Mouse (Mus musculus) left cerebral cortex, postnatal 14 days (tissue): ENCODE measurements at regions not wholly inside any gene's neighbourhood (a gene's known extent, or its start where the extent isn't known, plus 50 kb on each side); places are given as distances from the start of the nearest gene placed in this dataset.

Experiments
- DNase-seq, 2 experiments: peaks; one replicate each; pipeline ENCODE4 v3.0.0; 2021 to 2022; ENCODE audit warnings: low spot score in 2 of 2, mixed read lengths in 1 of 2
- intact Hi-C: fragments of 180-260 bp; cut with DNase I; formaldehyde crosslinking; loops from one replicate; pipeline ENCODE4 v1.15.1; 2025

DNA sequence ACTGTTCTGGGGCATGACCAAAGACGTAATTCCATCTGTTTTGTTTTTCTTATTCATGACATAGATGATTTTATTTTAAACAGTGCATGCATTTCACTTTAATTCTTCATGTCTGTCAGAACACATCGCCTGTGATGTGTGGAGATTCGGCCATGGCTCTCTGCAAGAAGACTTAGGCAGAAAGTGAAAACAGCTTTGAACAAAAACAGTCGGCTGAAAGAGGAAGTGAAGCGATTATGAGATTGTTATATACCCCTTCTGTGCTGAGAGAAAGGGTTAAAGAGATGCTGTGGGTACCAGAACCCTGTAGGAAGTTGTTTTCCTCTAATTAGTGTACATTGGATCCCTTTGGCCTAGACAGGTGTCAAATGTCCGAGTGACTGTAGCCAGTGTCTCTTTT lies 287.1 kb downstream of the Epha4 start:
- intact Hi-C loops = no loop called here
- DNase-seq = no peak

DNA sequence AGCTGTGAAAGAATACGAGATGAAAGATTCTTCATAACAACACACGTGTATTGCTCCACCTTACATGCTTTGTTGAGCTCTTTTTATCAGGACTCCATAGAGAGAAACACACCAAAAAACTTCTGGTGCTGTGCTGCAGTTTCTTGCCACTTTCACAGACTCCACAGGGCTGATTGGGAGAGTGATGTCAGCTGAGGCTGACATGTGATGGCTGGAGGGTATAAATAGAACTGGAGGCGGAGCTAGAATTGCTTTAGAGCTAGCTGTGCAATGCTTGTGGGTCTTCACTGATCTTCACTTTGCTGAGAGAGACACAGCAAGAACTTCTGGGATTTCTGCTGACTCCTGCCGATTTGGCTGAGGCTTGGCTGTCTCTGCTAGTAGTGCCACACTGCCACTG lies 285.3 kb downstream of the Epha4 start:
- DNase-seq = no peak
- intact Hi-C loops = no loop called here

DNA sequence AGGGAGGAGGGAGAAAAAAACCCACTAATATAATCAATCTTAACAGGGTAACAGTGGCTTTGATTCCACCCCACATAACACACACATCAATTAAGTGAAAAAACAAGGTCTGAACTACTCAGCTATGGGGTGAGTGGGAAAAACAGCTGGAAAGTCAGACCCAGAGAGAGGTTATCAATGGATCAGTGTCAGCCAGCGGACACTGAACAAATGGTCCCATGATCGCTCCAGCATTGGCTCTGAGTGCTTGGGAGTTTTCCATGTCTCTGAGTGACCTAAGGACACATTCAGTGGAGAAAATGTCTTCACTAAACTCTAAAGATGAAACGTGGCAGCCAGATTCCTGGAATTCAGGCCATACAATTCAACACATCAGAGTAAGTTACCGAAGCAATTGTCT lies 281.9 kb downstream of the Epha4 start:
- DNase-seq = no peak
- intact Hi-C loops = no loop called here

DNA sequence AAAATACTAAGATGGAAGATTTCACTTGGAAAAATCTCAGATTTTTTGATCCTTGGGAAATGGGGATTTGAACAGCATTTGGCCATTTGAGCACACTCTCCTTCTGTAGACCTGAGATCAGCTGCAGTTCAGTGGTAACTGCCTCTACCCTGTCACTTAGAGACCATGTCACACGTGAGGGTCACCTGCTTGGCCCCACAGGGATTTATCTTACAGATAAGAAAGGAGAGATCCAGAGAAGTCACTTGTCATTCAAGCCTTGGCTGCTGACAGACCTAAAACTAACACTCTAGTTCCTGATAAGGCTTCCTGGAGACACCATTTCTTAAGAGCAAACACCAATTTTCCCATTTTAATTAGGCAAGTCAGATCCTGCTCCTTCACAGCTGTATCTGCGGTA lies 270.2 kb downstream of the Epha4 start:
- no peak for DNase-seq
- intact Hi-C loops = no loop called here

DNA sequence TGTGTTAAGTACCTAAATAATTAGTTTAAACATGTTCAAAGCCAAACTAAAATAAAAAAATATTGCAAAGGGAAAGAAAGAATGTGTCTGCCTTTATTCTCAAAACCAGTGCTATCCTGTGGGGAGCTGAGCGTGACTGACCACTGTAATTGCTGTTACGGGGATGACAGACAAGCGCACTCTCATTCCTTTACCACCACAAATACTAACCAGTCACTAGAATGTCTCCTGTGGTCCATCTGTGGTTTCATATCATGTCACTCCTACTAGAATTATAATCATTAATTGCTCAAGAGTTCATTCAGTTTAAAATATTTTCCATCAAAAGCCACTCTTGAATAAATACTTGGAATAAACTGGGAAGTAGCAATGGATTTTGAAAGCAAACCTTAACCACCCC lies 268.8 kb downstream of the Epha4 start:
- DNase-seq = no peak

GRCm38 (mm10) chr1:77254276-77254675 lies 260.6 kb downstream of the Epha4 start:
- intact Hi-C loops = no loop called here
- no peak for DNase-seq

More for the DNA sequence above, 268.8 kb downstream of the Epha4 start:
- intact Hi-C loops = no loop called here

- no peak for DNase-seq
- intact Hi-C loops = no loop called here
These were observed 258.6 kb downstream of the Epha4 start for GRCm38 (mm10) chr1:77256115-77256842.

GRCm38 (mm10) chr1:77258730-77259310 lies 256.1 kb downstream of the Epha4 start:
- intact Hi-C loops = no loop called here
- no peak for DNase-seq

DNA sequence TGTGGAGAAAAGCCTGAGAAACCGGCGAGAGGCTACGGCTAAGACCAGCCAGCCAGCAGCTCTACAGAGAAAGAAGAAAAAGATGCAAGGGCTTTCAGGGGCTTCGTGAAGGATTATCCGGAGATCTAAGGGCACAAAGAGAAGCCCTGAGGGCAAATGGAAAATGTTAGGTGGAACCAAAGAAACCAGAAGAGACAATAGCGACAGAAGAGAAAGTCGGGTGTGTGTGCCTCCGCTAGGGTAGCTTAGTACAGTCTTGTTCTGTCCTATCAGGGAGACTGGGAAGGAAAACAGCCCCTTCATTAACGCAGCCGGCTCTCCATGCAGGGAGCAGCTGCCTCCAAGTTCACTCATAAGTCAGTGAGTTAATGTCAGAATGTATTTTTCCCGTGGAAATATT lies 255.1 kb downstream of the Epha4 start:
- intact Hi-C loops = no loop called here
- DNase-seq = no peak

DNA sequence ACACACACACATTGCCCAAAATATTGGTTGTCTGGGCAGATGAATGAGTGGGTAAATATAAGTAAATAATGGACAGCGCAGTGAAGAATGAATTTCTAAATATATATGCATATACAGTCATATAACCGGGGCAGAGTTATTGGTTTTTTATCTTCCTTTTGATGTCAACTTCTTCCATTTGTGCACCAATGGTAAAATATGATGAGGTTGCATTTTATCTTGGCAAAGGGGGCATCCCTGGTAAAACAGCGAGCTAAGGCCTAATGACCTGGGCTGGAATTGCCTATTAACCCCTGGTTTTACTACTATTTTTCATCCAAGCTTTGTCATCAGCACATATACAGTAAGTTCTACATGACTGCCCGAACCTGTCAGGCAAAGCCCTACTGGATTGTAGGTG lies 253.2 kb downstream of the Epha4 start:
- DNase-seq = no peak
- intact Hi-C loops = no loop called here

- no peak for DNase-seq
- intact Hi-C loops = no loop called here
These were observed 249.2 kb downstream of the Epha4 start for GRCm38 (mm10) chr1:77265677-77266076.

DNA sequence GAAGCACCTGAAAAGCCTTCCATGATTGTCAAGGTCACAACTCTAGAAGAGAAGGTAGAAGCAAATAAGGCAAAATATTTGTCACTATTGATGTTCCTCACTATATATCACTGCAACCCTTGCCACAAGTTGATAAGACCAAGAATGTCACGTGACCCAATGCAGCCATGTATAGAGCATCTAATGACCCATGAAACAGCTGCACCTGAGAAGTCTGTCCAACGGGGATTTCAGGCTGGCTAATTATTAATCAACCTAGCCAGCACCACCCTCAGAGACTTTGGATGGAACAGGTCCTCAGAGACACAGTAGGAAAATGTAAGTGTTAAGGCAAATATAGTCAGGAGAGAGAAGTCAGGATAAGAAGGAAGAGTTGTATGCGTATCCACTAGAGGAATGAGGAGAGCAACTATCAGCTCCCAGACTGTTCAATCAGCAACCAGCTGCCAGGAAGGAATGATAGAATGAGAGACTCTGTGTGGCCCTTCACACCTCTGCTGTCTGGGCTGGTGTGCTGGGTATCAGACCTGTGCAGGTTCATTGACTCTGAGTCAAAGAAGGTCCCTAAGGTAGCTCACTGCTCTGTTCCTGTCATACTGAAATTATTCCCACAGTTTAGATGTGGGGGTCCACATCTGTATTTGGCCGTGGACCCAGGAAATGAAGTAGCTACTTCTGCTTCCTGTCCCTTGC lies 247.4 kb downstream of the Epha4 start:
- DNase-seq = no peak
- intact Hi-C loops = no loop called here

DNA sequence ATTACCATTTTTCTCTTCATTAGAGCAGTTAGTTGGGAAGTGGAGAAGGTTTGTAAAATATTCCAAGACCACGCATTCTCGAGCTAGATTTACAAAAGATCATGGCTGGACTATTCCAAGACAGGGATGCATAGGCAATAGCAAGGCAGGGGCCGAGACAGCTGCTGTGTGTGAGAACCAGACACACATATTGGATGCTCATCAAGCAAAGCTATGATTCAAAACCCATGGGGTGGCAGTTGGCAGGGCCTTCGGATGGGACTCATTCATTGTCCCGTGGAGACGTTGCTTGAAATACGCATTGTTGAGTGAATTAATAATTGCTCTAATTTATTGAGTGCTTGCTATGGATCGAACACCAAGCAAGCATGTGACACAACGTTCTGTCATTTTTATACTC lies 239.6 kb downstream of the Epha4 start:
- no peak for DNase-seq
- intact Hi-C loops = no loop called here

DNA sequence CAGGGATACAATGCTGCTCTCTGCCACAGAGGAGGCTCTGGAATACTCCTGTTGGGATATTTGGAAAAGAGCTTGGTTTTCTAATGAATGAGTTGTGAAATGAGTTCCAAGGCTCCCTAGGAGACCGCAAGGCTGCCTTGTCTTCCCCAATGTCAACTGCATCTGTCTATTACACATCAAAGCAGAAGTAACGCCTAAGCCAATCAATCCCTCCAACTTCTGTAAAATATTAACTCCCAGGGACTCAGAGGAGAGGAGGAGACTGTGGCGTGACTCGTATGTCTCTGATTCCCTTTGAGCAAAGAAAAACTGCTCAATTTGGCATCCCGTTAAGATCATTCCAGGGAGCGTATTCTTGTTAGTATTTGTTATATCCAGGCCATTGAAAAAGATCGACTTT lies 235.3 kb downstream of the Epha4 start:
- intact Hi-C loops = no loop called here

DNA sequence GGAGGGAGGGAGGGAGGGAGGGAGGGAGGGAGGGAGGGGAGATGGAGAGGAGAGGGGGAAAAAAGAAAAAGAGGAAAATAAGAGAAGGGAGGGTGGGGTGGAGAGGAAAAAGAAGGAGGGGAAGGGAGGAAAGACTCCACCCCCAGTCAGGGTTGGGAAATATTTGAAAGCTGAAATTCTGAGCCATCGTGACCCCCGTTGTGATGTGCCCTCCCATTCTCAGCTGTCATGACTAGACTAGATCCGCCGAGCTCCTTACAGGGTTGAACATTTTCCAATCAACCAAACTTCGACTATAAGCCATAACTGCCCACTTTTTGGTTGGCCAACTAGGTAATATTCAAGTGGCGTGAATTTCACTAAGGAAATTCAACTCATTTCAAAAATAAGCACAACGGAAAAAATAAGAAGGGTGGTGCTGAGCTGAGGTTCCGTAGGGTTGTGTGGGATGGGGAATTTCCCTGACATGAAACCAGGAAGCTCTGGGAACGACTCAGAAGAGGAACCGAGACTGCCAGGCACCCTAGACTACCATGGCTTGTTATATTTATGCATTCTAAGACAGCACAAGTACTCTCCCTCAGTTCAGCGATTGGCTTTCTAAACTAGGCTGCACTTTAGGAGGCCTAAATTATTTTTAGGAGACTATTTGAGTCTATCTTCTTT lies 234.4 kb downstream of the Epha4 start:
- peak in 1 of 2 experiments; percentile 8 for DNase-seq

More for the DNA sequence above, 235.3 kb downstream of the Epha4 start:
- DNase-seq = no peak

GRCm38 (mm10) chr1:77281741-77282140 lies 233.1 kb downstream of the Epha4 start:
- no peak for DNase-seq
- intact Hi-C loops = no loop called here

More for the DNA sequence above, 234.4 kb downstream of the Epha4 start:
- intact Hi-C loops = no loop called here

DNA sequence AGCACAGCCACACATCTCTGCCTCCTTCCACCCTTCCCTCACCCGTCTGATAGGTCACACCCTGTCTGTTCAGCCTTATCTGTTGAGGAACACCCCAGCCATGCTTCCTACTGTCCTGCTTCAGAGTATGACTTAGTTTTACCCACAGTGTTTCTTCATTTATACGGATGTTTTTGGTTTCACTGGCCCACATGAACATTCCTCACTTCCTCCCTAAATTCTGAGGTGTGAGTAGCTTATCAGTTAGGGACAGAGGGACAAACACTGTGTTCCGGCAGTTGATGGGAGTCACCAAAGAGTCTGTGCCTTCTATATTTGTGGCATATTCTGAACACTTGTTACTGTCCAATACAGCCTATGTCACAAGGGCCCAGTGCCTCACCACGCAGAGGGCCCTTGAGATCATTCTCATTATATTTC lies 216.2 kb downstream of the Epha4 start:
- no peak for DNase-seq
- intact Hi-C loops = no loop called here

GRCm38 (mm10) chr1:77300806-77301205 lies 214.1 kb downstream of the Epha4 start:
- no peak for DNase-seq
- intact Hi-C loops = no loop called here

- DNase-seq = no peak
- intact Hi-C loops = no loop called here
These were observed 210.1 kb downstream of the Epha4 start for GRCm38 (mm10) chr1:77304770-77305169.

GRCm38 (mm10) chr1:77307745-77308144 lies 207.1 kb downstream of the Epha4 start:
- DNase-seq = no peak
- intact Hi-C loops = no loop called here
